Mouse (Mus musculus) liver, adult 10 weeks (tissue): ENCODE data around the gene Cers1. TPM values are rescaled to one million over a fixed set of nuclear protein-coding genes. Genes with fewer than 3 reads are reported as not detected.

Source experiments
- polyA plus RNA-seq: library from polyadenylated mRNA; stranded (reverse); fragments of 350-450 nt; fragmentation: Illumina TruSeq; extraction: RNeasy Lipid Tissue Mini Kit (QIAGEN cat#74804); gene quantifications from one replicate; pipeline ENCODE4 v1.2.3, GENCODE M21; 2014; ENCODE audit warnings: low read depth, low replicate concordance

Gene Cers1
- not detected for polyA plus RNA-seq

DNA sequence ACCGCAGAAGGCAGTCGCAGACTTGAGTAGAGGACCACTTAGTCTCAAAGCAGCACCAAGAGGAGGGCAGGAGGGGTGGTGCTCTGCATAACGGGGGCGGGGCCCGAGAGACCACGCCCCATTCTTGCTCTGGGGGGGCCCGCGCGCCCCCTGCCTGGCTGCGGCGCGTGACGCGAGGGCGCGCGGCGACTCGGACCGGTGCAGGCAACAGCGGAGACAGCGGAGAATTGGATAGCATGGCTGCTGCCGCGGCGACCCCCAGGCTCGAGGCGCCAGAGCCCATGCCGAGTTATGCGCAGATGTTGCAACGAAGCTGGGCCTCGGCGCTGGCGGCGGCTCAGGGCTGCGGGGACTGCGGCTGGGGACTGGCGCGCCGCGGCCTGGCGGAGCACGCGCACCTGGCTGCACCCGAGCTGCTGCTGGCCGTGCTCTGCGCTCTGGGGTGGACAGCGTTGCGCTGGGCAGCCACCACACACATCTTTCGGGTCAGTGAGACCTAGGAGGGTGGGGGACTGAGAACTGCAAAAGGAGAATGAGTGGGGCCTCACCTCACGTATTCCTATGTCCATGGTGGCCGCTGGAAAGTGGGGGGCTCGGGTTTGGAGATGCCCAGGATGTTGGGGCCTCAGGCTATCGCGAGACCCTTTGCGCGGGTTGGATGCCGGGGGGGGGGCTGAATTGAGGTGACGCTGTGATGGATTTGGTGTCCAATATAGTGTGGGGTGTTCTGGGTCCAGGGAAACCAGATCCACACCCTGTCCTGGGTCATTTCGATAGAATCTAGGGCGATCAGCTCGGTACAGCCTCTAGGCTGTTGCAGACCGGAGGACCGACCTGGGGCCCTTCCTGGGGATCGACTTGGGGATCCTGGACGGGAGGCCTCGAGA is at the start of gene Cers1:
Gene Cers1, plus strand, starts transcription at position 152 of the 887 bp plus-strand sequence.

GRCm38 (mm10) chr8:70282603-70283135 is 32.9 kb upstream of the Cers1 start, which contains the start of gene Homer3:
Gene Homer3 (plus strand): TSS chr8:70282827.

DNA sequence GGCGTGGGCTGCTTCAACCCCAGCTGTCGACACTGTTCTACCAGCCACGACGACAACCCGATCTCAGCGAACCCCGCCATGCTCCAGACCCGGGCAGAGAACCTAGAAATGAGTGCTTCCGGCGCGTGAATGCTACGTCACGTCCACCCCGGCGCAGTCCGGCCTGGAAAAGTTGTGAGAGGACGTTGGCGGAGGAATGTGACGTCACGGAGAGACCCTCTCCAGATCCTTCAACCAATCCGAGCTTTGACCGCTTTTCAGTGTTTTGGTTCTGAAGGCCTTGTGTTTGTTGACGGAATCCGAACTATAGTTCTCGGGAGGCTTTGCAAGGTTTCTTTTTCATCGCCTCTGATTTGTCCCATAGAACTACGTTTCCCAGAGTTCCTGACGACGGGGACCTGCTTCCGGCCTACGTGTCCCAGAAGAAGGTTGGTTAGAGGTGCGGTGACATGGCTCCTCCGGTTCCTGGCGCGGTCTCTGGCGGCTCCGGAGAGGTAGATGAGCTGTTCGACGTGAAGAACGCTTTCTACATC is 13.2 kb upstream of the Cers1 start, which contains the start of the genes Ddx49 and Cope:
Gene Ddx49, minus strand, starts transcription at position 132 of the 533 bp plus-strand sequence.
Gene Cope, plus strand, starts transcription at position 161 of the 533 bp plus-strand sequence.

DNA sequence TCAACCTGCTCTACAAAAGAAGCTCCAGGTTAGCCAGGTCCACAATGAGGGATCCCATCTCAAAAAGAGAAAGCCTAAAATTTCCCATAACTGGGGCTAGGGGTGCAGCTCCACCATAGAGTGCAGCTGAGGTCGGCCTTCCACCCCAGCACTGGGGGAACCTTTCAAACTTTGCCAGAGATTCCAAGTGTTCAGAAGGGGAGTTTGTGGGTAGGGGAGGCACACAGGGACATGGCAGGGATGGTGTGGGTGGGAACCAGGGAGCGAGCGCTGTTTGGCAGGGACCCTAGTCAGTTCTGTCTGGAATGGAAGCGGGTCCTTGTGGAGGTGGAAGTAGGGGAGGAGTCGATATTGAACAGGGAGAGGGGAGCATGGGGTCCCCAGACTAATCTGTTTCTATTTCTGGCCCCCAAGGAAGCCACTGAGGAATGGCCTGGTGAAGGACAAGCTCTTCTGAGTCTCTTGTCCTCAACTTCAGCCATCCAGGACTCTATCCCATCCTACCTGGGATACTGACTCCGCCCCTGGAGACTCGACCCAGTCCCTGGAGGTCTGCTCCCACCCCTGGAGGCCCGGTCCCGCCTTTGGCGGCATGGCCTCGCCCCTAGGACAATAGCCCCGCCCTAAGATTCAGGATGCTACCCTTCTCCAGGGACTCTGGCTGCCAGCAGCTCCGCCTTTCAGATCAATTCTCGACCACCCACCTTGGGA is 13.7 kb downstream of the Cers1 start, which contains the start of gene Gdf1:
Gene Gdf1, plus strand, starts transcription at position 694 of the 711 bp plus-strand sequence.

DNA sequence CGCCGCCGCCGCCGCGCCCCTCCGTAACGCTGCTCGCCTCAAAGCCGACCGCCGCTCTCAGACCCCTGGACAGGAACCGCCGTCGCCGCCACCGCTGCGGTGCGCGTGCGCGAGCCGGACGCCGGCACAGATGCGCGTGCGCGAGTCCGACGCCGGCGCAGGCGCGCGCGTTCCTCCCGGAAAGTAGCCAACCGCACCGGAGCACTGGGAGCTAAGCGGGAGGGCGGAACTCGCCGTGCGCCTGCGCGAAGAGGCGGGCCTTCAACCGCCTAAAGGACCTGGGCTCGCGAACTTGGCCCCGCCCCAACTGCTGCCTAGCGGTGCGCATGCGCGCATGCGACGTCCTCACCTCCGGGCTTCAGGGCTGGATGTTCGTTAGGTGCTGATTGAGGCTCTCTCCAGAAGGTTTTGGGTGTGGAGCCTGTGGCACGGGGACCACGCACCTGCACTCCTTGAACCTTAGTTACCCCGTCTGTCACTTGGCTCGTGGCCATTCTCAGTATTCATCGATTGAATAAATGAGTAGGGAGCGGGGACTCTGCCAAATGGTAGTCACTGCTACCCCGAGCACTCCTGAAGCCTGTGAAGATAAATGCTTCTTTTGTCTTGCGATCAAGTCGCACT is 37.7 kb downstream of the Cers1 start, which contains the start of gene Upf1:
Gene Upf1, minus strand, starts transcription at position 85 of the 624 bp plus-strand sequence.

DNA sequence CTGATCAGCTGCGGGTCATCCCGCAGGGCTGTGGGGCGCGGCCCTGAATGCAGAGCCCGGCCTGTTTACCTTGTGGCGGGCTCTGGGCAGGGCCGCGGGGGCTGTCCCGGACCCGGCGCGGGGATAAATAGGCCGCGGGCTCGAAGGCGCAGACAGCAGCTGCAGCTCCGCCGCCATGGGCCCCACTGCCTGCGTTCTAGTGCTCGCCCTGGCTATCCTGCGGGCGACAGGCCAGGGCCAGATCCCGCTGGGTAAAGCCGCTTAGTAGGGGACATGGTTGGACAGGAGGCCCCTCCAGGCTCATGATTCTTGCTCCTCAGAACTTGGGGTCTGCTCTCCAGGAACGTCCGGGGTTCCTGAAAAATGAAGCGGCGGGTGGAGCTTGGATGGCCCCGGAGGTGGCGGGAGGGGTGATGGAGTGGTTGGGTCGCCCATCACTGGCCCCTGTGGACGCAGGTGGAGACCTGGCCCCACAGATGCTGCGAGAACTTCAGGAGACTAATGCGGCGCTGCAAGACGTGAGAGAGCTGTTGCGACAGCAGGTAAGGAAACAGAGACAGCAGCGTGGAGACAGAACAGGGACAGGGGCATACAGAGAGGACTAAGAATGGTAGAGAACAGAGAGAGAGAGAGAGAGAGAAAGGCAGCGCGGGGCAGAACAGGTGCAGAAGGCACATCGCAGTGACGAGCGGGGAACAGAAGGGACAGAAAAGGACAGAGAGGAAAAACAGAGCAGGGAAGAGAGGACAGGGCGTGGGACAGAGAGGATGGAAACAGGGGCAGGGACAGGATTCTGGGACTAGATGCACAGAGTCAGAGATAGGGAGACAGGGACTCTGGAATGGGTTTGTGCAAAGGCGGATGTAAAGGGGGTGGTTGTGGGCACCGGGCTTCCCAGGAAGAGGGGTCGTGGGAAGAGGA is 58.1 kb downstream of the Cers1 start, which contains the start of gene Comp:
Gene Comp, plus strand, starts transcription at position 162 of the 921 bp plus-strand sequence.

Other genes starting within 250 kb of the Cers1 start
- 11.7 TPM for gene Tm6sf2, start 242.9 kb upstream of the Cers1 start, polyA plus RNA-seq
- gene Hapln4, start 232.3 kb upstream of the Cers1 start, polyA plus RNA-seq: 1.4 TPM
- not detected for gene Ncan, start 194.9 kb upstream of the Cers1 start, polyA plus RNA-seq
- 2.1 TPM for gene Nr2c2ap, start 184.4 kb upstream of the Cers1 start, polyA plus RNA-seq
- 1.4 TPM for gene Rfxank, start 176.6 kb upstream of the Cers1 start, polyA plus RNA-seq
- 5.6 TPM for gene Borcs8, start 176.3 kb upstream of the Cers1 start, polyA plus RNA-seq
- not detected for gene Mef2b, start 176.1 kb upstream of the Cers1 start, polyA plus RNA-seq
- gene Tmem161a, start 143.4 kb upstream of the Cers1 start, polyA plus RNA-seq: 3.0 TPM
- 12.2 TPM for gene Slc25a42, start 103.5 kb upstream of the Cers1 start, polyA plus RNA-seq
- gene Sugp2, start 81.5 kb upstream of the Cers1 start, polyA plus RNA-seq: 2.6 TPM
- gene Armc6, start 81.3 kb upstream of the Cers1 start, polyA plus RNA-seq: 0.87 TPM
- not detected for gene Homer3, start 32.9 kb upstream of the Cers1 start, polyA plus RNA-seq
- 3.4 TPM for gene Ddx49, start 13.3 kb upstream of the Cers1 start, polyA plus RNA-seq
- gene Cope, start 13.3 kb upstream of the Cers1 start, polyA plus RNA-seq: 4.9 TPM
- not detected for gene Gdf1, start 14.0 kb downstream of the Cers1 start, polyA plus RNA-seq
- gene Upf1, start 37.5 kb downstream of the Cers1 start, polyA plus RNA-seq: 2.4 TPM
- not detected for gene Comp, start 57.8 kb downstream of the Cers1 start, polyA plus RNA-seq
- gene Crtc1, start 123.8 kb downstream of the Cers1 start, polyA plus RNA-seq: 0.74 TPM
- gene Klhl26, start 161.2 kb downstream of the Cers1 start, polyA plus RNA-seq: 1.5 TPM
- not detected for gene Tmem59l, start 171.6 kb downstream of the Cers1 start, polyA plus RNA-seq
- not detected for gene Crlf1, start 177.4 kb downstream of the Cers1 start, polyA plus RNA-seq
- gene Rex1bd, start 191.0 kb downstream of the Cers1 start, polyA plus RNA-seq: 2.4 TPM
- gene Uba52, start 195.0 kb downstream of the Cers1 start, polyA plus RNA-seq: 13.6 TPM
- 10.3 TPM for gene Fkbp8, start 211.9 kb downstream of the Cers1 start, polyA plus RNA-seq
- 11.4 TPM for gene Kxd1, start 212.2 kb downstream of the Cers1 start, polyA plus RNA-seq
- 2.1 TPM for gene Ell, start 223.7 kb downstream of the Cers1 start, polyA plus RNA-seq